Mouse (Mus musculus): ENCODE data around the gene Luc7l3.

Gene Luc7l3

DNA sequence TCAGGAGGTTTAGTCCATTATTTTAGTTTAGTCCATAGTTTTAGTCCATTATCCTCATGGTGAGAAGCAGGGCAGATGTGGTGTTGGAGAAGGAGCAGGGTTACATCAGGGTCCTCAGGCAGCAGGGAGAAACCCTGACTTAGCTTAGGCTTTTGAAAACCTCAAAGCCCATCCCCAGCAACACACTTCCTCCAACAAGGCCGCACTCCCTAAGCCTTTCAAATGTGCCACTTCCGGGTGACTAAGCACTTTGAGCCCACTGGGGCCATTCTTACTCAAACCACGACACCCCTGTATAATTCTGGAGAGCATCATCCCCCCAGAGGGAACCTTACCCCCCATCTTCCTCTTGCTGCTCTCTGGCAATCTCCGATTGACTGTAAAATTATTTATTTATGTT is 62.0 kb downstream of the Luc7l3 start:
- DNase-seq (ENCODE audit: low spot score): no peak

DNA sequence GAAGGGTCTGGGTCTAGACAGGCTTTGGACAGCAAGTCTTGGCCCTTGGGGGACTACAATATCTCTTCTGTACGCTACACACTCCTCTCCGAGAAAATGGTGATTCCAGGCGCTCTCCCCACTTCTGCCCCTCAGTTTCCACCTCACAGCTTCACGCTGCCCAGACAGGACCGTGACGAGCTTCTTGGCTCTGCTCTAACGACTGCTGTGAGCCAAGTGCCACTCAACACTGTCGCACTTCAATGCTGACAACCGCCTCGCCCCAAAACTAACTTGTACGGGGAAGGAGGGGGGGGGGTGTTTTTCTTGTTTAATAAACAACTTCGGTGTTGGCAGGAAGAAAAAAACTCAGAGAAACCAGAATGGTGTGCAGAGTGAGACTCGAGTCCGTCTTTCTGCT is 63.8 kb downstream of the Luc7l3 start:
- no peak for DNase-seq (ENCODE audit: low spot score)

DNA sequence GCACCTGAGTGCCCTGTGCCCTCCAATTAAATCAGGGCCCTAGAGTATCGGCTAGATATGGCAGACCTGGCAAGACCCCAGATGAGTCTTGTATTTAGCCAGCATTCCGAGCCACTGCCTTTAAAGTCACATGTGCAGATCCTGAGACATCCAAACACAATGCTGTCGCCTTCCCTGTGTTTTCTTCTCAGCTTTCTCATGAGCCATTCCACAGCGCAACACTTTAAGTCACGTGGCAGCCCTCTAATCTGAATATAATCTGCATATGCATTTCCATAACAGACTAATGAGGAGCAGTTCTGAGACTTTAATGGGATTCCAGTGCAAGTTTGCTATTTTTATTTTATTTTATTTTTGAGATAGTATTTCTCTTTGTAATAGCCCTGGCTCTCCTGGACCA is 66.1 kb downstream of the Luc7l3 start:
- DNase-seq (ENCODE audit: low spot score): no peak

DNA sequence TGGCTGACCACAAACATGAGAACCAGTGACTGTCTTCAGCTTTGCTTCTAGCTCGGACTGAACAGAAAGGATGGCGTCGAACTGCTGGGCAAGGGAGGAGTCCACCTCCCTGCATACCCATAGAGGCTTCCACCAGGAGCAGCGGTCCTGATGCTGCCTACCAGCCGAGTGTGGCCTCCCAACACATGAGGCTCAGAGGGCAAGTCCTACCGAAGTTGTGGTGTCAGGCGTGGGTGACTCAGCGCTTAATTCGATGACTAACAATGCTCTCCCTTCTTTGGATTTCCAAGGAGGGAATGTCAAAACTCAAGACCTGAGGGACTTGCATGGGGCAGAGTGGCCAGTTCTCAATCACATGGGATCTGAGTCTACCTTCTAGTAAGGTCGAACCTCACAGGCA is 68.1 kb downstream of the Luc7l3 start:
- DNase-seq (ENCODE audit: low spot score): no peak

DNA sequence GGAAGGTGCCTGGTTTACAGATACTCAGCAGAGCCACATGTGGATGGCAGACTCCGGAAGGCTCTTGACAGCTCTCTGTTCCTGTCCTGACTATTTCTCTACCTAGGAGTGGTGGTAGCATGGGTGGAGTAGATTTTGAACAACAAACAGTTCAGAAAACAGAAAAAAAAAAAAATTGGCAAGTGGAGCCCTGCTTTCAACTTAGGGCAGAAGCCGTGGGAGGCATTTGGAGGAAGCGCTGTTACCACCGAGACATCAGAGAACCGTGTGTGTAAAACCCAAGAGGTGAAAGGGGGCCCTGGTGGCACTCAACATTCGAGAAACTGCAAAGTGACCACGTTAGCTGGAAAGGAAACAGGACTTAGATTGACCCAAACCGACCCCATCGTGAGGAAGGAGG is 68.6 kb downstream of the Luc7l3 start:
- no peak for DNase-seq (ENCODE audit: low spot score)

DNA sequence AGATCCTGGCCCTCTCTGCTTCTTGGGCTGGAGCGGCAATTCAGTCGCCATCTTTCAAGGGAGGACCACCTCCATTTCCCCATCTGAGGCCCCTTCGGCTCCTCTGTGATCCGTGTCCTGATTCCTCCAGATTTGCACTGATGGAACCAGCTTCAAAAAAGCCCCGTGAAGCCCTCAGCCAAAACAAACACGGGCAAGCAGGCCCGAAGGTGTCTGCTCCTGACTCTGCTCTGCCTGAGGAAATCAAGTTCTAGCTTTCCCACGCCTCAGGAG is 75.1 kb downstream of the Luc7l3 start:
- DNase-seq (ENCODE audit: low spot score): no peak

DNA sequence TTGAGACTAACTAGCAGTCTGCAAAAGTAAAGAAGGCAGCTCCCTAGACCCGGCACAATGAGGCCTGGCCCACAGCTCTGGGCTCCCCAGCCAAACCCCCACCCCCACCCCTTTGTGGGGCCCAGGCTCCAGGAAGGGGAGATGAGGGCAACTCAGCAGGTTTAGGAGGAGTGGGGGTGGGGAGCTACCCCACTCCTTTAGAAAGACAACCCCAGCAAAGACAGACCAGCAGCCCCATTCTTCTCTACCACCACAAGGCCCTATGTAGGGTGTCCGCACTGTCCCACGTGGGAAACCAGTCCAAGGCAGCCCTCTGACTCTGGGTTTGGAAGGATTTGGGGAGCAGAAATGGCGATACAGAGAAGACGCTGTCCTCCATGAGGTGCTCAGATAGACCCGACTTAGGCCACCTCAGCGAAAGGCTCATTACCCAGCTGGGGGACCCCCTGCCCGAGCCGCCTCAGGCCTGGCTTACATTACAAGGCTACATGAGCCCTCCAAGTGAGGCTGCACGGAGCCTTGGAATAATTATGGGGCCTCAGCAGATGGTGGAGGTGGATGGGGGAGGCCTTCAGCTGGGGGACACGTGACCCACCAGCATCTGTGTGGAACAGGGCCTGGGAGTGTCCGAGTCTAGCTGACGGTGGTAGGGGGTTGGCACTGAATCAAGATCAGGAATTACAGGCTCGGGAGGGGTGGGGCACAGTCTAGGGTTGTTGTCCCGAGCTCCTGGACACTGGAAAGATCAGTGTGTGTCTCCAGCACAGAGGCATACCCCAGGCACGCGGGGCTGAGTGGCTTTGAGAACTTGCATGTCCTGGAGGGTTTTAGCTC is 75.6 kb downstream of the Luc7l3 start, which contains the start of gene Wfikkn2:
Gene Wfikkn2 (minus strand): TSS at position 51 of the 834 bp plus-strand sequence.
- no peak for DNase-seq (ENCODE audit: low spot score)

DNA sequence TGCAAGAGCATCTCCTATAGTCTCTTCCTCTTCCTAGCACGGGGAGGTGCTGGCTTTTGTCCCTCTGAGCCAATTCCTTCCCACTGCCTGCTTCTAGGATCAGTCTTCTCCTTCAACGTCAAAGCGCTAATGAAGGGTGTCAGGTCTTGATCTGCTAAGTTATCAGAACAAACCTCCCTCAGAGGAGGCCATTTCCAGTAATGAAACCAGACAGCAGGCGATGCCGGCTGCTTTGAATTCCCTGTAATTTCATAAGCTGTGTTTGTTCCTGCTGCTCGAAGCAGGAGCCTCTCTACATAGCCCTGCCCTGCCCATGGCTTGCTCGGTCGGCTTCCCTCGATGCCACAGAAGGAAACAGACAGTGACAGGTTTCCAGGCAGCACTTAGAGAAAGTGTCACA is 77.4 kb downstream of the Luc7l3 start:
- DNase-seq (ENCODE audit: low spot score): no peak

DNA sequence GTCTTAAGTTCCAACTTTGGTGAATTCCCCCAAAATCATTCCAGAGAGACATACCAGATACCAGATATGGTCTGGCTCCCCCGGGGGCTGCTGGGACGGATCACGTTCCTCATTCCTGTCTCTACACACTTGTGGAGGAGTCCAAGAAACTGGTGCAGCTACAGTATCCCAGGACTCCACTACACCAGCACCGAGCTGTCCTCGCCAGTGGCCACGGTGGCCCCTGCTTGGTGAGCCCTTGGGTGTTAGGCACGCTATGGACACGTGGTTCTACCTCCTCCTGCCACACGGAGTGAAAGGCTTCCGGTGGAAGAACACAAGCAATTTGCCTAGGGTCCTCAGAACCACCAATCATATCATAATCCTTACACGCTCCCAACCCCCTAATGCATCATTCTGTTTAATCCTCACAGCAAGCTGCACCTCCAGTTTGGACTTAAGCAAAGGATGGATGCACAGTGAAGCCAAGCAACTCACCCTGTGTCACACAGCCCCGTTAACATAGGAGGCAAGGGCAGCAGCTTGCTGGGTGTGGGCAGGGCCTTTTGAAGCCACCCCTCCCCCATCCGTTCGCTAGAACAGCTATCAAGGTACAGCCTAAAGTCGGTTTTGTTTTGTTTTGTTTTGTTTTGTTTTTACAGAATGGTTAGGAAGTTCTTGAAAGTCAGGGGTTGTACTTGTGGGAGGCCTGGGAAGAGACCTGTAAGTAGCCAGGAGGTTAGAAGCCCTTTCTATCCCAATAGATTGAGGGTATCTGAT is 78.2 kb downstream of the Luc7l3 start:
- no peak for DNase-seq (ENCODE audit: low spot score)

DNA sequence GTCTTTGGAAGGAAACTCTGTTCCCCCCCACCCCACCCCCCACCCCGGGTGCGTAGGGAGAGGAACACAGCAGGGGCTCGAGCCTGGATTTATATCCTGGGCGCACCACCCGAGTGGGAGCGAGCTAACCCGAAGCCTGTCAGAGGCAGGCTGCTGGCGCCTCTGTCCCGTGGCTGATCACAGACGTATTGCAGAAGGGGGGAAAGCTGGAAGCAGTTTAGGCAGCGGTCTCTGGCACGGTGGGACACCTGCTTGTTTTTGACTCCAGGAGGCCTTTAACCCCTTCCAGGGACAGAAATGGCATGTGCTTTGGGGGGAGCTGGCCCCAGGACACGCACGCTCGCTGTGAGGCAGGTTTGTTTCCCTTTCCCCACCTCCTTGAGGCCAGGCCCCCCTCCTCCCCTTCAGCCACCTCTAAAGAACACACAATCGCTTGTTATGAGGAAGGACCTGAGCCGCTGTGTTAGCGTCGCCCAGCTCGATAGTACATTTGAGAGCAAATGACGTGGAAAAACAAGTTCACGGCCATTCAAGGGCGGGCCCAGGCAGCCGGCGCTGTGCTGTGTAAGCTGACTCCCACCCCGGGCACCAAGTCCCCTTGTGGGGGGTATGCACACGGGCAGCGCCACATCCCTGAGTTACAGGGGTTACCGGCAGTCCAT is 78.9 kb downstream of the Luc7l3 start:
- DNase-seq (ENCODE audit: low spot score): no peak

DNA sequence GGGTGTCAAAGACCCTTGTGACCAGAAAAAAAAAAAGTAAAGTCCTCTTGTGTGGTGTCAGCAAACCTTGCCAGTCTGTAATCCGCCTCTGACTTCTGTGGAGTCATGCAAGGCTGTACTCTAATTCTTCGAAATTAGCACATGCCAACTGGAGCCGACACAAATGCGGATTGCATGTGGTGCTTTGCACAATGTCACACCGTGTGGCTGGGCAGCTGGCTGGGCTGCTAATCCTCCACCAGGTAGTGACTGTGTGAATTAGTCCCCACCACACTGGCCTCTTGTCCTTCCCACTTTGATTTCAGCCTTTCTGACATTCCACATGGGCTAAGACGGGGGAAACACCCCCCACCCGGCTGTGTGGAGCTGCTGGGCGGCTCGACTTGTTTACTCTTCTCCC is 82.1 kb downstream of the Luc7l3 start:
- no peak for DNase-seq (ENCODE audit: low spot score)

DNA sequence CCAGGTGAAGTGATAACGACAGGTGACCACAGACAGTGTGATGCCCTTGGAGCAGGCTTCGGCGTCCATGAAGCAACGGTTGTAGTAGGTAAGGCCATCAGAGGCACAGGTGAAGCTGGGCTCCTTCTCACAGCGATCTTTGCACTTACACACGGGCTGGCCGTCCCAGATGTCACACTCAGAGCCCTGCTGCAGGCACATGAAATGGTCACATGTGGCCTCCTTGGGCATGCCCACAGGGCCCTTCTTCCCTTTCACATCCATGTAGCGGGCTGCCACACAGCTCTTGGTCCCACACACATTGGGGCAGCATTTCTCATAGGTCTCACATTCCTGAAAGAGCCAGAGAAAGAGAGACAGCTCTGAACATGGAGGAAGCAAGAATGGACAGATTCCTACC is 83.0 kb downstream of the Luc7l3 start:
- no peak for DNase-seq (ENCODE audit: low spot score)
